Mouse (Mus musculus) bone marrow, adult 2 months (tissue): ENCODE measurements around the gene Zdhhc19.

Source experiments
- CTCF ChIP-seq: fragments of 200-500 bp; IDR thresholded peaks from 2 replicates; pipeline ENCODE4 v1.5.1; 2011; ENCODE audit warnings: low read length, control low read depth; ENCODE audit not compliant: control insufficient read depth, insufficient read depth
- POLR2A ChIP-seq: fragments of 200-500 bp; IDR thresholded peaks from 2 replicates; pipeline ENCODE4 v1.6.1; 2011; ENCODE audit warnings: low read depth, mild to moderate bottlenecking, control low read depth, low read length, borderline replicate concordance; ENCODE audit not compliant: control insufficient read depth

DNA sequence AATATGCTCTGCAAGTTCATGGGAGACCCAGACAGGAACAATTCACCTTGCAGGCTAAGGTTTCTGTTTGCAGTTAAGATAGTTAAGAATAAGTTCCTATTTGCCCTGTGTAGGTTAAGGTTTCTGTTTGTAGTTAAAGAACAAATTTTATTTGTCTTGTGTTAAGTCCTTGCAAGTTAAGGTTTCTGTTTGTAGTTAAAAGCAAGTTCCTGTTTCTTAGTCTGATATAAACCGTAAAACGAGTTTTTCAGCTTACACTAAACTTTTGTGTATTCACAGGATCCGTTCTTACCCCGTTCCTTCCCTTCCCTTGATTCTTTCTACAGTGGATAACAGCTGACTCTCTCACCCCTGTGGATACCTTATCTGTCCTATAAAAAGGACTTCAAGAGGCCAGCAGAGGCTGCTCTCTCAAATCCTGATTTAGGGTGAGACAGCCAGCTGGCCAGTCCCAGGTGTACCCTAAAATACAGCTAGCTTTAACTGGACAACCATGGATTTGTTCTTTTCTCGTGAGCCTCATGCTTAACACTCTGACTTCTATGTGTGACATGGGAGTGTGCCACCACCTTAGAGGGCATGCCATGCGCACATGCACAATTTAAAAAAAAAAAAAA, 26.6 kb downstream of the Zdhhc19 start:
- TF ChIP-seq CTCF (no peak), POLR2A (no peak)
